Mouse (Mus musculus) adrenal gland, adult 2 months (tissue): ENCODE results near the gene Krt33a. TPM values are rescaled to one million over a fixed set of nuclear protein-coding genes. Genes with fewer than 3 reads are reported as not detected.

Source experiments
- DNase-seq: peaks from one replicate; pipeline ENCODE4 v3.0.0; 2021
- long read RNA-seq: library from polyadenylated mRNA; stranded (forward); transcript quantifications from one replicate; pipeline ENCODE4 v2.0.0, GENCODE M21; 2021
- polyA plus RNA-seq: library from polyadenylated mRNA; depleted of rRNA; stranded (reverse); fragments of >200 nt; gene quantifications from 2 replicates; pipeline ENCODE4 v1.2.3, GENCODE M21; 2012; rRNA removed
- total RNA-seq, 2 experiments: library from RNA; stranded (reverse); gene quantifications; 2 replicates each; pipeline ENCODE4 v1.2.3; 2021

Krt33a gene
- total RNA-seq (not detected), polyA plus RNA-seq (not detected in 2 replicates)
- long read RNA-seq: 0 reads

DNA sequence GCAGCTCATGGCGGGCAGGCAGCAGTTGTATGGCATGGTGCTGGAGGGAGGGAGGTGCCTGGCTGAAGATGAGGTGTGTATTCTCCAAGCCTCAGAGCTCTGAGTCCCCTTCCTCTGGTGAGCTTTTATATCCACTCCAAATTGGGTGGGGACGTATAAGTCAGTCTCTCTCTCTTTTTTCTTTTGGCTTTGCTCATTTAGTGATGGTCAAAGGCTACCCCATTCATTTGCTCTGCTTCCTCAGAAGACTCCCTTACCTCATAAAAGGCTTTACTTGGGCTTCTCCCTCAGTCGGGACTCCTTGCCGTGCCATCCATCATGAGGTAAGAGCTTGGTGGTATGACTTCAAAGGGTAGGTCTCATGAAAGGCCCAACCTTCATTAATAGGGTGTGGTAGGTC is at the start of gene Krt33a:
Gene Krt33a, minus strand, starts transcription at position 101 of the 400 bp plus-strand sequence.
- no peak for DNase-seq

DNA sequence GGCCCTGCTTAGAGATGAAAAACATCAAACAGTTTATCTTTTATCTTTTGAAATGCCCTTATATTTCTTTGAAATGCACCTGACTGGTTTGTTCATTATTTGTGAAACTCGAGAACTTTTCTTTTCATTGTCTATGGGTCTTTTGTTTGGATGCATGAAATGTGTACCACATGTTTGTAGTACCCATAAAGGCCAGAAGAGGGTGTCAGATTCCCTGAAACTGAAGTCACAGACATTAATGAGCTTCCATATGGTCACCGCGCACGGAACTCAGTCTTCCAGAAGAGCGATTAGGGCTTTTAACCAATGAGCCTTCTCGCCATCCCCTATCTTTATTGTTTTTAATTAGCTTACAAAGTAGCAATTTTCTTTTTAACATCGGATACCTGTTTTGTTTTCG is 42.9 kb upstream of the Krt33a start:
- DNase-seq: no peak

DNA sequence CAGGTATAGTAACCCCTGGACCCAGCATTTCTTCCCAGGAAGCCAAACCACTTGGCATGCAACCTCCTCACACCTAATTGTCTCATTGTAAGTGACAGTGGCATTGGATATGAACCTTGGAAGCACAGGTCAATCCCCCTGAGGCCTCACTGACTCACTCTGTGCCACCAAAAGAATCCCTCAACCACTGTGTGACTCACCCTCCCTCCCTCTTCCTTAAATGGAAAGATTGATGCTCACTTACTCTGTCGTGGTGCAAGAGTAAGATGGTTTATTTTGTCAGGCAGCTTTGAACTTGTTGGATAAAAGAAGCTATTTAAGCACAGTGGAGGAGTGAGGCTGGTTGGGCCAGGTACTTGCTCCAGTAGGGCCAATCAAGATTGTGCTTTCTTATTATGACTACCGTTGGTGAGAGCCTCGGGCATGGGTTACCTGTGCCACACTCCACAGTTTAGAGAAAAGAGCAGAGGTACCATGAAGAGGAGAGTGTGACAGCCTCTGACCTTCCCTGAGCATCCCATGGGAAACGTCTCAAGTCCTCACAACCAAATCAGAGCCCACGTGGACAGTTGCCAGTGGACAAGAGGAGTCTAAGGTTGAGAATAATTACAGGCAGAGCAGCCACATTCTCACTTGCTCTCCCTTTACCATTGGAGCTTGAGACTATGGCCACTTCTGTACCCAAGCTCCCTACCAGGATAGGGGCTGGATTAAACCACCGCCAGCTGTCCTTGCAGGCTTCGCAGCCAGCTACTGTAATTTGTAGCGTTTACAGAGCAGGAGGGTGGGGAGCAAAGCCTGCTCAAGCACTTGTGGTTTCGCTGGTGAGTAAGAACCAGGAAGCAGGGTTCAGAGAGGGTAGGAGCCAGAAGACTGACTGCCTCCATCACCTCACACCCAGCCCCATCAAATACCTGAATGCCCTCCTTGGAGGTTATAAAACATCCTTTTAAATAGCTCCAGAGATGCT is 40.0 kb upstream of the Krt33a start:
- peak; percentile 40 for DNase-seq

DNA sequence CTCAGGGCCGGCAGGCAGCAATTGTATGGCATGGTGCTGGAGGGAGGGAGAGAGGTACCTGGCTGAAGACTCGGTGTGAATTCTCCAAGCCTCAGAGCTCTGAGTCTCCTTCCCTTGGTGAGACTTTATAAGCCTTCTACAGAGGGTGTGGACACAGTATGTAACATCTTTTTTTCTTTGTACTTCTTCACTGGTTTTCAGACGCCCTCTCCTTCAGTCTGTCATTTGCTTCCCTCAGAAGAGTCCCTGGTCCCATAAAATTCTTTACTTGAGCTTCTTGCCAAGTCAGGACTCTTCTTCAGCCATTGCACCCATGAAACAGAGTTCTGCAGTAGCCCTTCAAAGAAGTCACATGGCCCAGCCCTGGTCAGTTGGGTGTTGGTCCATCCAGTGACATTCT is 34.4 kb upstream of the Krt33a start, which contains the start of gene Krt31:
Gene Krt31, minus strand, starts transcription at position 101 of the 400 bp plus-strand sequence.
- no peak for DNase-seq

DNA sequence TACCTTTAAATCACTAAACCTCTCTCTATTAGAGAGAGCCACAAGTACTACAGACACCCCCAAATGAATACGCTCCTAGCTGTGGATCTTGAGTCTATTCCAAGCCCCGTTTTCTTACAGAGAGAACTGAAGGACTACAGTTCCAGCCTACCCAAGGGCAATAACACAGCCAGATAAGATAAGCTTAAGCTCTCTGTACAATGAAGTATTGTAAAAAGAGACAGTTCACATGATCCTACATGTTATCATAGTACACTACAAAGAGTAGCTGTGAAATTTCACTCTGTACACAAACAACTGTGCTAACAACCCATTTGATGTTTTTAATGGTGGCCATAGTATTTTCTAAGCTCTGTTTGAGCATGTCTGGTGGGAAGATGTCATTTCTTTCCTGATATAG is 31.2 kb upstream of the Krt33a start:
- no peak for DNase-seq

DNA sequence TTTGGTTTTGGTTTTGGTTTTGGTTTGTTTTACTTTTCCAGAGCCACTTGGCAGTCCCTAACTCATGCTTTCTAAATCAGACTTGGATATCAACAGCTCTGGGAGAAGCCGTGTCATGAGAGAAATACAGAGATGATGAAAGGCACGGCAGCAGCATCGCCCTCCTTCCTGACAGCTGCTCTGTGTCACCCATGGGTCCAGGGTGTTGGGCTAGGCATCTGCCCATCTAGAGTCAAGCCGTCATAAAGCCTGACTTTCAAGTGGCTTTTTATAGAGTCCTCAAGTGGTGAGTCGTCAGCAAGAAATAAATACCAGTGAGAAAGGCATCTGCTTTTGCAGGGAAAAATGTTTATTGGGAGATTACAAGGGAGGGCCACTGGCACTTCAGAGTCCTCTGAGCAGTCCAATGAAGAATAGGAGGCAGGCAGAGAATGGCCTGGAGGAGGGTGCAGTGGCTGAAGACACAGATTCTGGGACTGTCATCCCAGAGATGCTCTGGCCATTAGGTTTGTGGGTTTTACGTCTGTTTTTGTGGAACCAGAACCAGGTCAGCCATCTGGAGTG is 30.4 kb upstream of the Krt33a start:
- DNase-seq: no peak

DNA sequence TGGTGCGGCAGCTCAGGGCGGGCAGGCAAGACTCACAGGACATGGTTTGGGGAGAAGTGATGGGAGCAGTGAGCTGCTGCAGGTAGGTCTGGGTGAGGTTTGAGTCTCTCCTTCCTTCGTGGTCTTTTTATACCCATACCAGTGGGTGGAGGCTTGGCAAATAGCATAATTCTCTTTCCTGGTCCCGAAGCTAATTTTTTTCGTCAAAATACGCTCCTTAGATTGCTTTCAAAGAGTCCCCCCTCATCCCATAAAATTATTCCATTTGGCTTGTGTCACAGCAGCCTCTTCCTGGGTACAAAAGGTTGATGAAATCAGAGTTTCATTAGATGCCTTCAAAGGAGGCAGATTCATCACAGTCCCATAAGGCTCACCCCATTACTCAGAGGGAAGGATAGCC is 25.4 kb upstream of the Krt33a start, which contains the start of gene Krt34:
Gene Krt34, minus strand, starts transcription at position 101 of the 400 bp plus-strand sequence.
- no peak for DNase-seq

DNA sequence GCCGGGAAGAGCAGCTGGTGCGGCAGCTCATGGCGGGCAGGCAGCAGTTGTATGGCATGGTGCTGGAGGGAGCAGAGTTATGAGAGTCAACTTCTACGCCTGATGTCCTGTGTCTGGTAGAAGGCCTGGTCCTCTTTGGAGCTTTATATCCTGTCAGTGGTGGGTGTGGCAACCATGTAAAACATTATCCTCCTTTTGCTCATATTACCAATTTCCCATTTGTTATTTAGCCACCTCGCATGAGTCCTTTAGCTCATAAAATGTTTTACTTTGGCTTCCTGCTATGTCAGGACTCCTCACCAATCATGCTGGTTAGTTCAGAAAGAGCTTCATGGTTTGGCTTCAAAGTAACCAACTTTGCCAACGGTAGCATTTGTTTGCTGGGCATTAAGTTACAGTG is 13.8 kb upstream of the Krt33a start, which contains the start of gene Krt33b:
Gene Krt33b, minus strand, starts transcription at position 101 of the 400 bp plus-strand sequence.
- no peak for DNase-seq

DNA sequence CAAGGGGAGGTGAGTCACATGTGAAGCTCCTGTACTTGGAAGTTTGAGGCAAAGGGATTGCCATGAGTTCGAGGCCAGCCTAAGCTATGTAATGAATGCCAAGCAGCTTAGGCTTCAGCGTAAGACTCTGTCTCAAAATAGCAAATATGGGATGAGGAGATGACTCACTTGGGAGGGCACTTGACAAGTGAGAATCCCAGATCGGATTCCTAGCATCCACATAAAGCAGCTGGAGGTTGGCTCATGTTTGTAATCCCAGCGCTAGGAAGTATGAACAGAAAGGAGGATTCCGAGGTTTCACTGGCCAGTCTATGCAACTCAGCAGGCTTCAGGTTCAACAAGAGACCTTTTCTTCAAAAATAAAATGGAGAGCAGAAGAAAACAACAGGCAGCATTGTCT is 5.4 kb upstream of the Krt33a start:
- no peak for DNase-seq

DNA sequence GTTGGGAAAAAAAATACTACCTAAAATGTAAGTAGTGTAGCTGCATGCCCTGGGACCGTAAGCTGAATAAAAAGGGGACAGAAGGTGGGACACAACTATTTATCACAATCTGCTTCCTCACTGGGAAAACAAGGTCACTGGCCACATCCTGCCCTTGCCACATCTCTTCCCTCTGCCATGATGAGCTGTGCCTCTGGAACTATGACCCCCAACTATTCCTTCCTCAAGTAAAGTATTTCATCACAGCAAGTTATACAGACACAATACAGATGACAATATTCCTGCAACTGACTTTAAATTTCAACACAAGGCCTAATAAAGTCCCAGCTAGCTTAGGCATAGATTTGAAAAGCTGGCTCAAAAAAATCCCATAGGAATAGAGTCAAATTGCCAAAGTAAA is 3.5 kb upstream of the Krt33a start:
- DNase-seq: no peak

DNA sequence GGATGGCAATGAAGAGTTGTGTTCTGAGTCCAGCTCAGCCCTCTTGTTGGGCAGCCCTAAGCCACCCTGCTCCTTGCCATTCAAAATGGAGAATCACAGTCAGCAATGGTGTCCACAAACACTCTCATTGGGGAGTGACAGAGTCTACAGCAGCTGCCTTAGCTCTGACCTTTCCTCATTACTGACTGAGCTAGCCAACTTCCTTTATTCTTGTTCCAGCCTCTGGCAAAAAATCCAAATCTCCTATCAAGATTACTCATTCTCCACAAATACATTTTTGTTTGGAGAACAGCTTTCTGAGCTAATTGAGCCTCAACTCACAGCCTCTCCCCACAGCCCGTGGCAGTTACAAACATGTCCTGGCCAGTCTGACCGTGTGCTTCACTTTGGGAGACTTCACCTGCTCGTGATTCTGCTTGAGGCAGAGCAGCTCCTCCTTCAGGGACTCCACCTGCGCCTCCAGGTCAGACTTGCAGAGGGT is 2.3 kb downstream of the Krt33a start:
- no peak for DNase-seq

DNA sequence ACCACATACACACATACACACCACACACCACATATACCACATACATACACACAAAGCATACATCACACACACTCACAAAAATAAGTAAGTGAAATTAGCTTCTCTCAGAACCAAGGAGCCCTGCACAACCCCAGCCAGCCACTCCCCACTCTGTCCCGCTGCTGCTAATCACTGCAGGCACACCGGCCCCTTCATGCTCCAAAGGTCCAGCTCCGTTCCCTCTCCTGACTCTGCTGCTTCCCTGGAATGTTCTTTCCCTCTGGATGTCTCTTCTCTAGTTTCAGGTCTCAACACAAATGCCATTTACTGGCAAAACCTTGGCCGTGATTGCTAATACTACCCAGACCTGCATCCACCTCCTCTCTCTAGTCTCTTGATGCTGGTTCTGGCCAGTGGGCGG is 5.3 kb downstream of the Krt33a start:
- no peak for DNase-seq

DNA sequence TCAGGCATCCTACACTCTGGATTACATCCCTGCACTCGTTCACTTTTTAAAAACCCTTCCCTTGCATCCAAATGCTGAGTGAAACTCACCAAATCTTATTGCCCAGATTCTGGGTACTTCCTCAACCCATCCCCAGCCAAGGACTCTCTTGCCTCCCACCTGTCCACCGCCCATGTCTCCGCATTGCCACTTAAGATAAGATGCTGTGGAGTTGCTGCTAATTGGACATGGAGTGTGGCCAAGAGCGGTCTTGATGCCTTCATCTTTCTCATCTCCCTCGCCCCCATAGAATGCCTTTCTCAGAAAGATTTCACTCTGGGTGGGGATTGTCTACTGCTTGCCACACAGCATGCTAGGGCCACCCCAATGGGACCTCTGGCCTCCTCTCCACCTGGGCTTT is 7.7 kb downstream of the Krt33a start:
- DNase-seq: no peak

DNA sequence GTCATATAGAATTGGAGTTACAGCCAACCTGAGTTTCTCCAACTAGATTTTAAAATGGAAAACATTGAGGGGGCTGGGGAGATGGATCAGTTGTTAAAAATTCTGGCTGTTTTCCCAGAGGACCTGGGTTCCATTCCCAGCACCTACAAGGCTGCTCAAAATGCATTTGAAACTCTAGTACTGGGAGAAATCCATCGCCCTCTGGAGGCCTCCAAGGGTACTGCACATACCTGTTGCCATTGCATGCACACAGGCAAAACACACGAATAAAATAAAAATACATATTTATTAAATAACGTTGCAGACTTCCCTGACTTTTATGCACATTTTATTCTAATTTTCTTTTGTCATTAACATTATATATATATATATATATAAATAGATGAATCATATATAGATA is 9.4 kb downstream of the Krt33a start:
- DNase-seq: no peak

DNA sequence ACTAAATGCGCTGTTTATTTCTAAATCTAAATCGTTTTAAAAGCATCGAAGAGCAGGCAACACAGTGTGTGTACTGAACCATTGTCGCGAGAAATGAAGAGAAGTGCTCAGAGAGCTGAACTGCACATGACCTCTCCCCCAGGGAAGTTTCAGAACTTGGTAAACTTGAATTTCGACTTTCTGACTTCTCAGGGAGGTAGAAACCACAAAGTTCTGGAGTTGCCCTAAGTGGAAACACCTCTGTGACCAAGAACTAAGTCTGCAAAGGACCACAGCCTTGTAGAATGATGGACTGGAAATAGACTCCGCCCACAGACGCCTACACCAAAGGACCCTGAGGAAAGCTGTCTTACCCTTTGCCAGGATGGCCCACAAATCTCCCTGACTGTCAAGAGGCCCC is 10.1 kb downstream of the Krt33a start:
- DNase-seq: no peak

DNA sequence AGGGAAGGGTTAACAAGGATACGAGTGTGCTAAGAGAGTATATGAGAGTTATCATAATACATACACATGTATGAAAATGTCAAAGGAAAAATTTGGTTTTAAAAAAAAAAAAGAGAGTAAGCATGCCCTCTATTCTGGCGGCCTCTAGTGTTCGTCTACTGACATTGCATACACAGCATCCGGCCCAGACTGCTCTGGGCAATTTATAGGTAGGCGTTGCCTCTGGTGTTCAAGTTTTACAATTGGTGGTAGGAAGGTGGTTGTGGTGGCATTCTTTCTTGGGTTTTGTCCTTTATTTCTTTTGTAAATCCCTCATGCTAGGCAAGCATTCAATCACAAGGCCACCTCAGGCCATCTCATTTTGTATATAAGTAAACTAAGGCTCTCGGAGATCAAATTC is 11.2 kb downstream of the Krt33a start:
- peak; percentile 31 for DNase-seq

DNA sequence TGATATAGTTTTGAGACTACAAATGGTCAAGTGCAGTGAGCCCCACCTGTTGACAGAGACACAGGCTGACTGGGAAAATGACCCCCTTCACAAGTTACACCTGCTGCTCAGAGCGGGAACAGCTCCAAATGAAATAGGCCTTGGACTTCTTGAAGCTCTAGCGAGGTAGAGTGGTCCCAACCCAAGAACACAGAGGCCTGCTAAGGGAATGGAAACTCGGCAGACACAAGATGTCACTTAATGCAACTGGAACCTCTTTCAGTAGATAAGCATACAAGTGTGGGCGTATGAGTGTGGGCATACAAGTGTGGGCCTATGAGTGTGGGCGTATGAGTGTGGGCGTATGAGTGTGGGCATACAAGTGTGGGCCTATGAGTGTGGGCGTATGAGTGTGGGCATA is 16.9 kb downstream of the Krt33a start:
- no peak for DNase-seq

DNA sequence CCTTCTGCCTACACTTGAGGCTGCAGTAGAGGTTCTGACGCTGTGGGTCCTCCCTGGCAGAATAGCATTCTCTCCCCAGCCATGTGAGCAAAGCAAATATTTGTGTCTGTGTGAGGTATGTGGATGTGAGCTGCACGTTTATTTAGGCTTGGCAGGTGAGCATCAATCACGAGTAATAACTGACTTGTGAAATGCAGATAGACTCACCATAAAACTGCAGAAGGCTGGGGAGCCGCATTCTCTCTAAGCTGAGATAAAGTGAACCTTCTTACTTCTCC is 21.7 kb downstream of the Krt33a start:
- DNase-seq: no peak

DNA sequence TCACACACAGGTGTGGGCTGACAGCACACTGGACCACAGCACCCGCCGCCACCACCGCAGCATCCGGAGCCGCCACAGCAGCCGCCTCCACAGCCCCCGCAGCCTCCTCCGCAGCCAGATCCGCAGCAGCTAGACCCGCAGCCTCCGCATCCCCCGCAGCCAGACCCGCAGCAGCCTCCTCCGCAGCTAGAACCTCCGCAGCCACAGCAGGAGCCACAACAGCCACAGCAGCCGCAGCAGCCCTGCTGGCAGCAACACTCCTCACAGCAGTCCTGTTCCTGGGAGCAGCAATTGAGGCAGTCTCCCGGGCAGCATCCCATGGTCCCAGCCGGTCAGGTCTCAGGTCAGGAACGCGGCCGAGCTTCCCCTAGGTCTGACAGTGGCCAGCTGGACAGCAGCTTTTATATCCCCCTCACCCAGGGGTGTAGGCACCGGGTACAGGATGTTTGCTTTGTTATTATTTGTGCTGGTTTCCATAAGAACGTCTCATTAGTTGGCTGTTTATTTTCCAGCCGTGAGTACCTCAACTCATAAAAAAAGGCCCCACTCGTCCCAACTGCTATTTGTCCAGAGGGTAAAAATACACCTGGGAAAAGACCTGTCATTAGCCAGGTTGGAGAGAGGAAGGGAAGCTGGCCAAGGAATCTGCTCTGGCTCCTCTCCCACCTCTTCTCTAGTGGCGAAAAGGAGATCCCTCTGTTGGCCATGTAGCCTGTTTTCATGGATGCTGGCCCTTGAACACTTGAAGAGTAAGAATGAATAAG is 22.2 kb downstream of the Krt33a start, which contains the start of gene Krtap17-1:
Gene Krtap17-1, minus strand, starts transcription at position 375 of the 764 bp plus-strand sequence.
- no peak for DNase-seq

DNA sequence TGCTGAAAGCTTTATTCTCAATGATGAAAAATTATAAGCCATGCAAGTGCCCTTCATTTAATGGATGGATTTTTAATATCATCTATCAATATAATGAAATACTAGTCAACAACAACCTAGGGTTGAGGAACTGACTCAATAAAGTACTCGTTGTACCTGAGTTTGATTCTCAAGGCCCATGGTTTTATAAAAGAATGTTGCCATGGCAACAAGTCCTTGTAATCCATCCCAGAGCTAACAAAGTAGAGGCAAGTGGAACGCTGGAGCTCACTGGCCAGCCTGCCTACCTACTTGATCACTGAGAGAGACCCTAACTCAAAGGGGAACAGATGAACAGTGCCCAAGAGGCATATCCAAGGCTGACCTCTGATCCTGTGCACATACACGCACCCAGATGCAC is 25.4 kb downstream of the Krt33a start:
- DNase-seq: no peak

DNA sequence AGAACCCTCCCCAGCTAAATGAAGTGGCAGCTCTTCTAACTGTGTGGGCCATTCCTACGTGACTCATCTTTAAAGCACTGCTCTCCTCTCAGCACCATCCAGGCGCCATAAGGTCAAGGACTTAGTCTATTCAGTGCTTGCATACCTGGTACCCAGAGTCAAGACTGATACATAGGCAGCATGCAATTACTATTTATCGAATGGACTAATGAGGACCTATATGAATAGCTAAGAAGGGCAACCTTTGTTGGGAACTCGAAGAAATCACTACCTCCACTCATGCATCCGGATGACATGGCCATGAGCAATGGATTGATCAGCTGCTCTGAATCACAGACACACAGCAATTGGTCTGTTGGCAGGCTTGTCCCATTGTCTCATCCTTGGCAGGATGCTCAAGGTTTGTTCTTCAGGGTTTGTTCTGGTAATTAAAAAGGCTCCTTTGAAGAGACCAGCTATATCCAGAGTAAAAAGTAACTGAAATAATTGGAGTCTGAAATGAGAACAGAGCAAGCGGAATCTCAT is 26.1 kb downstream of the Krt33a start:
- DNase-seq: peak; percentile 79

DNA sequence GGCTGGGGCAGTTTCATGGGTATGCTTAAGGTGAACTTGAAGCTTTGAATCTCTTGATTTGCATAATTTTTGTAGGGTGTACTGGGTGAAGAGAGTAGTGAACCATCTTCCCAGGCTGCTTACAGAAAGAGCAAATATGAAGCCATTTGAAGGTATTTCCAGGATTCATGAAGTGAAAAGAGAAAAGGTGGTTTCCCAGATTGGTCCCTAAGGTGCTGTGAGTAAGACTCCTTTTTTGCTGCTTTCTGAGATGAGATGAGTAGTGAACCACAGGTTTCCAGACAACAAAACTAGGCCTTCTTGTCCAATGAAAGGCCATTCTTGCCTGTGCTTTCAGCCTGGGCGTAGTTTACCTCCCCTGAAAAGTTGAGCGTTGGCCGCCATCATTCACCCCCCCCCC is 27.5 kb downstream of the Krt33a start:
- DNase-seq: no peak
